Mouse (Mus musculus): ENCODE measurements around the gene Gbx1. TPM values are rescaled to one million over a fixed set of nuclear protein-coding genes. Genes with fewer than 3 reads are reported as not detected.
A peak's percentile ranks its signal among the peaks of the same experiment; 100 is the strongest.
"Not testable (repeated sequence)": the region's sequence is repeated elsewhere in the genome, so short reads cannot be mapped to it uniquely, and the experiment has no call there.

The Gbx1 gene
- 0.05 and 0.12 TPM in 2 replicates for polyA plus RNA-seq (2014; fragmentation: Nextera tagmentation; extraction: Ambion mirVana)

- peaks cover 71% of the 10 kb centered on the region for H3K27me3 ChIP-seq (ENCODE audit: control insufficient read depth, insufficient read depth, low read length)
- WGBS = 1% methylated on average over 49 of the region's 49 CpGs
- no peak for ATAC-seq (ENCODE audit: low FRiP score, low TSS enrichment)
Observed at GRCm38 (mm10) chr5:24526889-24527230, at the start of gene Gbx1. TSS of gene Gbx1 (minus strand) at chr5:24527202.

DNA sequence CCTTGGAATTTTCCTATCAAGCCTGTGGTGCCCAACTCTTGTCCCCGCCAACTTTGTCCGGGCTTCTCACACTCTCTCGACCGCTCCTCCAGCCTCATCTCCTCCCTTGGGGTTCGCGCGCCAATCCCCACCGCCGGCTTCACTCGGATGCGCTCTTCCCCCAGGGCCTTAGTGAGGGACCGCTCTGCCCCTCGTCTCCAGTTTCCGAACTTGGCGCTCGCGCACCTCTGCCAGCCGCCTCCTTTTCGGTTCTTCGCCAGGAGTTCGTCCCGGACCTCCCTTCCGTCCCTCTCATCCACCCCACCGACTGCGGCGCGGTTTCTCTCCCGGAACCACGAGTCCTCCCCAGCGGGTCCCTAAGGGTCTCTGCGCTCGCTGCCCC is 49.8 kb upstream of the Gbx1 start:
- ATAC-seq (ENCODE audit: low FRiP score, low TSS enrichment) (no peak), DNase-seq (no peak)
- H3K4me2 ChIP-seq (ENCODE audit: low read length) = peak overlapping the region; percentile 85
- H3K9ac ChIP-seq (replicated peaks; ENCODE audit: low read length) = peak overlapping the region; percentile 67
- H3K4me1 ChIP-seq (ENCODE audit: control insufficient read depth, insufficient read depth, low read length) = peaks cover 8% of the 10 kb centered on the region
- H3K9me3 ChIP-seq (ENCODE audit: control insufficient read depth, low read length) = no peaks in the 10 kb centered on the region
- peaks cover 33% of the 10 kb centered on the region for H3K36me3 ChIP-seq (ENCODE audit: control insufficient read depth, insufficient read depth, low read length)
- no peaks in the 10 kb centered on the region for H3K27me3 ChIP-seq (ENCODE audit: control insufficient read depth, insufficient read depth, low read length)
- peak overlapping the region; percentile 73 for H3K27ac ChIP-seq (replicated peaks; ENCODE audit: low read depth, low read length)
- peak overlapping the region; percentile 79 for H3K4me3 ChIP-seq (replicated peaks; ENCODE audit: low read depth, low read length)
- under 1% methylated on average over 32 of the region's 32 CpGs for WGBS

More at GRCm38 (mm10) chr5:24526889-24527230, at the start of gene Gbx1:
- Histone ChIP-seq H3K4me1 (ENCODE audit: control insufficient read depth, insufficient read depth, low read length) (peaks cover 11% of the 10 kb centered on the region; the same call in 1 of the 2 replicates), H3K9me3 (ENCODE audit: control insufficient read depth, low read length) (no peaks in the 10 kb centered on the region), H3K4me2 (ENCODE audit: low read length) (peak within 1 kb of the TSS; percentile 90), H3K9ac (replicated peaks; ENCODE audit: low read length) (peak within 1 kb of the TSS; percentile 45), H3K36me3 (ENCODE audit: control insufficient read depth, insufficient read depth, low read length) (no peaks in the 10 kb centered on the region), H3K4me3 (replicated peaks; ENCODE audit: low read depth, low read length) (peak within 1 kb of the TSS; percentile 42), H3K27ac (replicated peaks; ENCODE audit: low read depth, low read length) (no peak within 1 kb of the TSS)
- peak; percentile 51 for DNase-seq

DNA sequence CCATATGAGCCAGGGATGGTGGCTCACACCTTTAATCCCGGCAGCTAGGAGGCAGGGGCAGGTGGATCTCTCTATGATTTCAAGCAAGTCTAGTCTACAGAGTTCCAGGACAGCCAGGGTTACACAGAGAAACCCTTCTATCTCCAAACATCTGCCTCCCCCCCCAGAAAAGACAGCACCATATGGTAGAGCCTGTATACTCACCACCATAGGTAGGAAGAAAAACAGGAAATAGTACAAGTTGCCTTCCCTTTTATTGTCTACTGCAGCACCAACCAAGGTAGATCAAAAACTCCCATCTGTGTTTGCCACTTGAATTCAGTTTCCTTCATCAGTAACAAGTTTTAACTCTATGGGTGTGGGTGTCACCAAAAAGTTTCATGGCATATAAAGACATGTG is 48.9 kb upstream of the Gbx1 start:
- Histone ChIP-seq H3K4me3 (replicated peaks; ENCODE audit: low read depth, low read length) (0 out of 2 replicates have a peak overlapping the region, but pooled peaks have one; percentile 79), H3K27me3 (ENCODE audit: control insufficient read depth, insufficient read depth, low read length) (no peaks in the 10 kb centered on the region), H3K4me1 (ENCODE audit: control insufficient read depth, insufficient read depth, low read length) (peaks cover 8% of the 10 kb centered on the region), H3K27ac (replicated peaks; ENCODE audit: low read depth, low read length) (no peak overlapping the region), H3K9me3 (ENCODE audit: control insufficient read depth, low read length) (no peaks in the 10 kb centered on the region), H3K36me3 (ENCODE audit: control insufficient read depth, insufficient read depth, low read length) (peaks cover 42% of the 10 kb centered on the region), H3K9ac (replicated peaks; ENCODE audit: low read length) (no peak overlapping the region), H3K4me2 (ENCODE audit: low read length) (peak overlapping the region; percentile 85)
- ATAC-seq (ENCODE audit: low FRiP score, low TSS enrichment) = no peak
- 90% methylated on average over 1 of the region's 1 CpGs for WGBS
- no peak for DNase-seq

DNA sequence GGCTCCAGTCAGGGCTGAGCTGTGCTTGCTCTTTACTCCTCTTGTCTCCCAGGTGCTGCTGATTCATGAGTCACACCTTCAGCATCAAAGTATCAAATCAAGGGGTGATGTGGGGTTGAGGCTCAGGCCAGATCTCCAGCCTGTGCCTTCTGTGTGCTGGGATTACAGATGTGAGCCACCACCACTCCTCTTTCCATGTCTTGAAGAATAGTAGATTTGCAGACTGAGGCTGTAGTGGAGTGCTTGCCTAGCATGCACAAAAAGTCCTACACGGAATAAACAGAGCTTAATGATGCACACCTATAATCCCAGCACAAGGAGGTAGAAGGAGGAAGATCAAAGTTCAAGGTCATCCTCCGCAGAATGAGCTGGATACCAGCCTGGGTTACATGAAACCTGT is 29.7 kb upstream of the Gbx1 start, which contains the start of gene 4931409K22Rik:
TSS of gene 4931409K22Rik (minus strand) at position 101 of the 400 bp plus-strand sequence.
- H3K9me3 ChIP-seq (ENCODE audit: control insufficient read depth, low read length) = no peaks in the 10 kb centered on the region
- no peak within 1 kb of the TSS for H3K4me2 ChIP-seq (ENCODE audit: low read length)
- ATAC-seq (ENCODE audit: low FRiP score, low TSS enrichment) (no peak), DNase-seq (no peak)
- no peak within 1 kb of the TSS for H3K4me3 ChIP-seq (replicated peaks; ENCODE audit: low read depth, low read length)
- no peak within 1 kb of the TSS for H3K9ac ChIP-seq (replicated peaks; ENCODE audit: low read length)
- H3K27ac ChIP-seq (replicated peaks; ENCODE audit: low read depth, low read length) = no peak within 1 kb of the TSS
- WGBS = 79% methylated on average over 2 of the region's 2 CpGs
- H3K36me3 ChIP-seq (ENCODE audit: control insufficient read depth, insufficient read depth, low read length) = no peaks in the 10 kb centered on the region
- no peaks in the 10 kb centered on the region for H3K4me1 ChIP-seq (ENCODE audit: control insufficient read depth, insufficient read depth, low read length)
- H3K27me3 ChIP-seq (ENCODE audit: control insufficient read depth, insufficient read depth, low read length) = no peaks in the 10 kb centered on the region

DNA sequence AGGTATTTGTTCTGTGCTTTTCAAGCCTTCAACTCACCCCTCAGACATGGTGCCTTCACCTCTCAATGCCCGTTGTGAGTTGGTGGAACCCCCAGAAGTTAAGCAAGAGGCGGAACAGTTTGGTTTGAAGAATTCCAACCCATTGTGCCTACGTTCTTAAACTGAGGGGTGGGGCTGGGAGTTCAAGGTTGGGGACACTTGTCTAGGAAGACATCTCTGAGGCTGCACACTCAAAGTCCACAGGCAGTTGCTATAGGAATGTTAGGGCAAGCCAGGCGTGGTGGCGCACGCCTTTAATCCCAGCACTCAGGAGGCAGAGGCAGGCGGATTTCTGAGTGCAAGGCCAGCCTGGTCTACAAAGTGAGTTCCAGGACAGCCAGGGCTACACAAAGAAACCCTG is 28.3 kb upstream of the Gbx1 start:
- not testable (repeated sequence) for H3K9me3 ChIP-seq (ENCODE audit: control insufficient read depth, low read length); H3K9ac ChIP-seq (replicated peaks; ENCODE audit: low read length); H3K36me3 ChIP-seq (ENCODE audit: control insufficient read depth, insufficient read depth, low read length); H3K27ac ChIP-seq (replicated peaks; ENCODE audit: low read depth, low read length); H3K4me3 ChIP-seq (replicated peaks; ENCODE audit: low read depth, low read length); H3K27me3 ChIP-seq (ENCODE audit: control insufficient read depth, insufficient read depth, low read length); DNase-seq; H3K4me2 ChIP-seq (ENCODE audit: low read length); ATAC-seq (ENCODE audit: low FRiP score, low TSS enrichment)
- WGBS = 92% methylated on average over 7 of the region's 7 CpGs
- H3K4me1 ChIP-seq (ENCODE audit: control insufficient read depth, insufficient read depth, low read length) = peaks cover 10% of the 10 kb centered on the region

GRCm38 (mm10) chr5:24553621-24554244 is 26.7 kb upstream of the Gbx1 start:
- Histone ChIP-seq H3K4me3 (replicated peaks; ENCODE audit: low read depth, low read length) (no peak overlapping the region), H3K9me3 (ENCODE audit: control insufficient read depth, low read length) (no peaks in the 10 kb centered on the region), H3K27ac (replicated peaks; ENCODE audit: low read depth, low read length) (no peak overlapping the region), H3K36me3 (ENCODE audit: control insufficient read depth, insufficient read depth, low read length) (no peaks in the 10 kb centered on the region), H3K4me1 (ENCODE audit: control insufficient read depth, insufficient read depth, low read length) (peaks cover 10% of the 10 kb centered on the region), H3K27me3 (ENCODE audit: control insufficient read depth, insufficient read depth, low read length) (no peaks in the 10 kb centered on the region), H3K9ac (replicated peaks; ENCODE audit: low read length) (no peak overlapping the region), H3K4me2 (ENCODE audit: low read length) (no peak overlapping the region)
- ATAC-seq (ENCODE audit: low FRiP score, low TSS enrichment) = no peak
- WGBS = 82% methylated on average over 5 of the region's 5 CpGs
- no peak for DNase-seq

DNA sequence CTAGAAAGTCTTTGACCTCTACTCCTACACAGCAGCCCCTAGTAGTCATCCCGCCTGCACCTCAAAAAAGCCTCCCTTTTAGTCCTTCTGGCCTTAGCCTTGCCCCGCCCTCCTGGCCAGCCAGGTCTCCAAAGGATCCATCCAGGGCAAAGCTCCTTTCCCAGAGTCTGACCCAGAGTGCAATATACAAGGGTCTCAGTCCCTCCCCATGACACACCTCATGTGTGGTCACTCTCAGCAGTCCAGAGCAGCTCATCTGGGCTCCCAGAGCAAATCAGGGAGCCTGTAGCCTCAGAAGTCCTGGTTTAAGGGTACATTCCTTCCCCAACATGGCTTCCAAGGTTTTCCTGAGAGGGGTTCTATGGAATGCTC is 24.3 kb upstream of the Gbx1 start:
- no peaks in the 10 kb centered on the region for H3K27me3 ChIP-seq (ENCODE audit: control insufficient read depth, insufficient read depth, low read length)
- 54% methylated on average over 2 of the region's 2 CpGs for WGBS
- no peaks in the 10 kb centered on the region for H3K9me3 ChIP-seq (ENCODE audit: control insufficient read depth, low read length)
- no peak overlapping the region for H3K9ac ChIP-seq (replicated peaks; ENCODE audit: low read length)
- H3K27ac ChIP-seq (replicated peaks; ENCODE audit: low read depth, low read length) = 0 out of 2 replicates have a peak overlapping the region, but pooled peaks have one; percentile 5
- no peak for DNase-seq
- peak overlapping the region; percentile 29; the same call in 1 of the 2 replicates for H3K4me2 ChIP-seq (ENCODE audit: low read length)
- H3K36me3 ChIP-seq (ENCODE audit: control insufficient read depth, insufficient read depth, low read length) = no peaks in the 10 kb centered on the region
- no peak overlapping the region for H3K4me3 ChIP-seq (replicated peaks; ENCODE audit: low read depth, low read length)
- H3K4me1 ChIP-seq (ENCODE audit: control insufficient read depth, insufficient read depth, low read length) = peaks cover 10% of the 10 kb centered on the region
- no peak for ATAC-seq (ENCODE audit: low FRiP score, low TSS enrichment)

- peak; percentile 74 for DNase-seq
- Histone ChIP-seq H3K27ac (replicated peaks; ENCODE audit: low read depth, low read length) (0 out of 2 replicates have a peak overlapping the region, but pooled peaks have one; percentile 5), H3K4me2 (ENCODE audit: low read length) (peak overlapping the region; percentile 29; the same call in 1 of the 2 replicates), H3K4me1 (ENCODE audit: control insufficient read depth, insufficient read depth, low read length) (peaks cover 10% of the 10 kb centered on the region), H3K27me3 (ENCODE audit: control insufficient read depth, insufficient read depth, low read length) (no peaks in the 10 kb centered on the region), H3K4me3 (replicated peaks; ENCODE audit: low read depth, low read length) (no peak overlapping the region), H3K36me3 (ENCODE audit: control insufficient read depth, insufficient read depth, low read length) (no peaks in the 10 kb centered on the region), H3K9me3 (ENCODE audit: control insufficient read depth, low read length) (no peaks in the 10 kb centered on the region), H3K9ac (replicated peaks; ENCODE audit: low read length) (no peak overlapping the region)
- WGBS = 37% methylated on average over 26 of the region's 26 CpGs
- peak; percentile 50 for ATAC-seq (ENCODE audit: low FRiP score, low TSS enrichment)
Observed at GRCm38 (mm10) chr5:24550598-24551316, 23.8 kb upstream of the Gbx1 start.

Measured in midbrain, embryonic 14.5 days (tissue).